Mouse (Mus musculus) heart, embryonic 14.5 days (tissue): ENCODE results near the gene Stk39. TPM values are rescaled to one million over a fixed set of nuclear protein-coding genes. Genes with fewer than 3 reads are reported as not detected.

Experiments
- ATAC-seq: fragments of 200-750 bp; cut with Nextera tagmentation; 2 replicates; pipeline ENCODE4 v1.8.0; 2017; ENCODE audit warnings: low read depth, moderate TSS enrichment; ENCODE audit not compliant: insufficient number of reproducible peaks, insufficient read depth, low FRiP score
- H3K27ac ChIP-seq, 2 experiments: fragments of 200-500 bp in 1 of 2; fragments of 300-500 bp in 1 of 2; sonication (generic) in 1 of 2; replicated peaks in 1 of 2; 2 replicates each; pipeline ENCODE4 v1.5.1; 2012 to 2014; ENCODE audit warnings: low read depth in 2 of 2, low read length in 2 of 2, control low read depth in 1 of 2, mild to moderate bottlenecking in 1 of 2, mixed read lengths in 1 of 2; ENCODE audit not compliant: control insufficient read depth in 1 of 2, insufficient read depth in 1 of 2
- H3K27me3 ChIP-seq: fragments of 300-500 bp; sonication (generic); 2 replicates; pipeline ENCODE4 v1.6.1; 2014; ENCODE audit warnings: mild to moderate bottlenecking, low read length, control low read depth; ENCODE audit not compliant: control insufficient read depth, insufficient read depth
- H3K36me3 ChIP-seq: fragments of 300-500 bp; sonication (generic); 2 replicates; pipeline ENCODE4 v1.6.1; 2014; ENCODE audit warnings: mild to moderate bottlenecking, control low read depth, low read length, mixed read lengths; ENCODE audit not compliant: control insufficient read depth, insufficient read depth
- H3K4me1 ChIP-seq, 2 experiments: fragments of 200-500 bp in 1 of 2; fragments of 300-500 bp in 1 of 2; sonication (generic) in 1 of 2; 2 replicates each; pipeline ENCODE4 v1.6.1; 2012 to 2014; ENCODE audit warnings: low read length in 2 of 2, control low read depth in 1 of 2, mixed read lengths in 1 of 2; ENCODE audit not compliant: control insufficient read depth in 2 of 2, insufficient read depth in 2 of 2
- H3K4me2 ChIP-seq: fragments of 300-500 bp; sonication (generic); 2 replicates; pipeline ENCODE4 v1.6.1; 2014; ENCODE audit warnings: mild to moderate bottlenecking, low read length
- H3K4me3 ChIP-seq, 2 experiments: fragments of 200-500 bp in 1 of 2; fragments of 300-500 bp in 1 of 2; sonication (generic) in 1 of 2; 2 replicates each; pipeline ENCODE4 v1.5.1; 2012 to 2014; ENCODE audit warnings: low read length in 2 of 2, mild to moderate bottlenecking in 2 of 2, control low read depth in 1 of 2, low read depth in 1 of 2, moderate library complexity in 1 of 2; ENCODE audit not compliant: control insufficient read depth in 1 of 2, insufficient read depth in 1 of 2
- H3K9ac ChIP-seq: fragments of 300-500 bp; sonication (generic); 2 replicates; pipeline ENCODE4 v1.6.1; 2014; ENCODE audit warnings: mild to moderate bottlenecking, low read length
- H3K9me3 ChIP-seq: fragments of 300-500 bp; sonication (generic); 2 replicates; pipeline ENCODE4 v1.6.1; 2016; ENCODE audit warnings: low read length, control low read depth; ENCODE audit not compliant: control insufficient read depth
- WGBS: fragments of 180-500 bp; shearing (Covaris S2); extraction: QIAGEN DNeasy Blood & Tissue Kit; methylation state at CpG from one replicate; pipeline ENCODE4 v1.1.7; 2014; 5-methylcytosine and 5-hydroxymethylcytosine counted together
- polyA plus RNA-seq: library from polyadenylated mRNA; unstranded; fragments of >200 nt; fragmentation: Nextera tagmentation; extraction: Ambion mirVana; gene quantifications from 2 replicates; pipeline ENCODE4 v1.2.1, GENCODE M21; 2014

The Stk39 gene
- polyA plus RNA-seq, 1 experiment from 2014 or later: 90.8 TPM

GRCm38 (mm10) chr2:68283021-68283548, 189.0 kb downstream of the Stk39 start:
- Histone ChIP-seq H3K4me3 (no peak overlapping the region), H3K9me3 (no peaks in the 10 kb centered on the region; the same call in 1 of the 2 replicates), H3K4me2 (no peak overlapping the region), H3K36me3 (peaks cover 45% of the 10 kb centered on the region), H3K9ac (no peak overlapping the region), H3K4me1 (no peaks in the 10 kb centered on the region; a peak in 1 of 4 replicates), H3K27ac (no peak overlapping the region), H3K27me3 (no peaks in the 10 kb centered on the region)
- no peak for ATAC-seq
- WGBS: 95% methylated on average over 6 of the region's 6 CpGs

GRCm38 (mm10) chr2:68281575-68281974, 190.5 kb downstream of the Stk39 start:
- Histone ChIP-seq H3K27ac (no peak overlapping the region), H3K4me3 (no peak overlapping the region), H3K4me1 (no peaks in the 10 kb centered on the region; a peak in 1 of 4 replicates), H3K4me2 (no peak overlapping the region), H3K9me3 (no peaks in the 10 kb centered on the region; the same call in 1 of the 2 replicates), H3K36me3 (peaks cover 36% of the 10 kb centered on the region), H3K9ac (no peak overlapping the region), H3K27me3 (no peaks in the 10 kb centered on the region)
- no peak for ATAC-seq
- 98% methylated on average over 3 of the region's 3 CpGs for WGBS

- Histone ChIP-seq H3K27me3 (no peaks in the 10 kb centered on the region), H3K36me3 (peaks cover 29% of the 10 kb centered on the region), H3K27ac (no peak overlapping the region), H3K9ac (no peak overlapping the region), H3K4me3 (no peak overlapping the region), H3K9me3 (no peaks in the 10 kb centered on the region), H3K4me2 (no peak overlapping the region), H3K4me1 (peaks cover 3 to 14% of the 10 kb centered on the region in 2 experiments; a peak in 1 of 4 replicates)
- ATAC-seq: no peak
- WGBS: 50% methylated on average over 4 of the region's 4 CpGs
Measured at GRCm38 (mm10) chr2:68271301-68271700, 200.8 kb downstream of the Stk39 start.

DNA sequence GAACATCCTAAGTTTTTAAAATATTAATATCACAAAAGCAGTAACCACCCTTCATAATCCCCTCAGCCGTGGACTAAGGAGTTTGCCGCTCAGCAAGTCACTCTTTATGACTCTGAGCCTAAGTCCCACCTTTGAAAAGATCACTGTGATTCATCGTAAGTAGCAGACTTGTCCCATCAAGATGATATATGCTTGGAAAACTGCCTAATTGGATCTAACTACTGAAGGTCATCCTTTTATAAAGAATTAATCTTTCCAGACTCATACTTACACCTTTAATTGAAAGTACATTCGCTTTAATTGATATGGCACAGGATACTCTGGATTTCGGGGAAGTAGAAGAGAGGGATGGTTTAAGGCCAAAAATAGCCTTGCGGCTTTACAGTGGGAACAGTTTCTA, 201.2 kb downstream of the Stk39 start:
- ATAC-seq: no peak
- no peak overlapping the region for H3K4me2 ChIP-seq
- no peak overlapping the region for H3K9ac ChIP-seq
- H3K27me3 ChIP-seq: no peaks in the 10 kb centered on the region
- WGBS: 76% methylated on average over 6 of the region's 6 CpGs
- H3K9me3 ChIP-seq: no peaks in the 10 kb centered on the region
- peaks cover 3 to 14% of the 10 kb centered on the region in 2 experiments; a peak in 1 of 4 replicates for H3K4me1 ChIP-seq
- H3K4me3 ChIP-seq: no peak overlapping the region
- H3K27ac ChIP-seq: no peak overlapping the region
- H3K36me3 ChIP-seq: peaks cover 32% of the 10 kb centered on the region

DNA sequence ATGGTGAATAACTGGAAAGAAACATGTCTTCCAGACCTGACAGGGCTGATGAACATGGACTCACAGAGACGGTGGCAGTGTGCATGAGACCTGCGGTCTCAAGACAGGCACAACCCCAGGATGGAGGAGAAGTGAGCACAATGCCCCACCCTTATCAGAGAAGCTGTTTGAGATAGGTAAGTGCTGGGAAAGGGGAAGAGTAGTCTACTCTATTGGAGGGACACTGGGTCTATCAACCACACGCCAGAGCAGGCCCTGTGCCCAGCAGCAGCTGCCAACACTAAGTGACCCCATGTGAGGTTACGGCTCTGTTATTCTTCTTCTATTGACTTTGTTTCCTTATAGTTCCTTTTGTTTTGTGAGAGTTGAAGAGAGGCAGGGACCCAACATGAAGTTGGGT, 202.4 kb downstream of the Stk39 start:
- no peak for ATAC-seq
- H3K36me3 ChIP-seq: peaks cover 38% of the 10 kb centered on the region
- no peak overlapping the region for H3K4me2 ChIP-seq
- H3K9ac ChIP-seq: no peak overlapping the region
- 75% methylated on average over 4 of the region's 4 CpGs for WGBS
- H3K4me3 ChIP-seq: no peak overlapping the region
- H3K4me1 ChIP-seq: peaks cover 3 to 14% of the 10 kb centered on the region in 2 experiments; a peak in 1 of 4 replicates
- H3K27me3 ChIP-seq: no peaks in the 10 kb centered on the region
- no peak overlapping the region for H3K27ac ChIP-seq
- H3K9me3 ChIP-seq: no peaks in the 10 kb centered on the region

DNA sequence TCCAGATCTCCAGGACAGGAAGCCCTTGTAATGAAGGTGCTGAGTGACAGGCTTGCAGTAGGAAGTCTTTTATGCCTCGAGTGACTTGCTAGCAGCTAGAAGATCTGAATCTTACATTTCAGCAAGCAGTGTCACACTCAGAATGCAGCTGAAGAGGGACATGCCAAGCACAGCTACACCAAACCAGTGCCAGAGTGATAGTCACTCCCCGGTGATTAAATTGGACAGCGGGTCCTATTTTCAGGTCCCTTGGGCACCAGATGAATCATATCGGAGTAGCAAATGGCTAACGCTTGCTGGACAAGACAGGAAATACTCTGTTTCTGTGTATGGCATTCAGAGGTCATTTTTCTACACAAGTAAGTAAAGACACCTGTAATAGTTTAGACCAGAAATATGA, 207.2 kb downstream of the Stk39 start:
- Histone ChIP-seq H3K4me3 (no peak overlapping the region), H3K27ac (no peak overlapping the region), H3K9ac (no peak overlapping the region), H3K9me3 (no peaks in the 10 kb centered on the region), H3K4me1 (0 out of 4 replicates have a peak, but pooled peaks cover 0 to 3% of the 10 kb centered on the region in 2 experiments), H3K36me3 (peaks cover 53% of the 10 kb centered on the region), H3K4me2 (no peak overlapping the region), H3K27me3 (no peaks in the 10 kb centered on the region)
- WGBS: 56% methylated on average over 5 of the region's 5 CpGs
- ATAC-seq: no peak

- no peak overlapping the region for H3K9ac ChIP-seq
- ATAC-seq: no peak
- H3K4me3 ChIP-seq: no peak overlapping the region
- no peak overlapping the region for H3K4me2 ChIP-seq
- 96% methylated on average over 2 of the region's 2 CpGs for WGBS
- H3K9me3 ChIP-seq: no peaks in the 10 kb centered on the region
- peaks cover 69% of the 10 kb centered on the region for H3K36me3 ChIP-seq
- no peaks in the 10 kb centered on the region for H3K4me1 ChIP-seq
- no peaks in the 10 kb centered on the region for H3K27me3 ChIP-seq
- H3K27ac ChIP-seq: no peak overlapping the region
Measured at GRCm38 (mm10) chr2:68260911-68261310, 211.2 kb downstream of the Stk39 start.

DNA sequence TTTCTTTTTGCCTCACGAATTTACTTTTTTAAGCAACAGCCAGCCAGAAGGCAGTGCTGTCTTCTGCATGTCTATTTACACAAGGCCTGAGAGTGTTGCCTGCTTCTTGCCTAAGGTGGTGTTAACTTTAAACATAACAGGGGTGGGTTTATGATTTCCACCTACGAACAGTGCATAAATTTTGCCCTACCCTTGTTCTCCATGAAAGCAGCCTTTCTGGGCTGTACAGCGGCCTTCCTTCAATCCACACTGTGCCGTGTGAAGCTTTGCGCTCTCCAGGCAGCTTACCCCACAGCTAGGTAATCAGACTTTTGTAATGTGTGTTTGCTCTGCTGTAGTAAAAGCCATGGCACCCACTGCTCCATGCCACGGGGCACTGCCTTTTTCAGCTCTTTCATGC, 214.5 kb downstream of the Stk39 start:
- Histone ChIP-seq H3K27ac (no peak overlapping the region), H3K9me3 (no peaks in the 10 kb centered on the region), H3K27me3 (no peaks in the 10 kb centered on the region), H3K9ac (no peak overlapping the region), H3K4me3 (no peak overlapping the region), H3K4me2 (no peak overlapping the region), H3K4me1 (no peaks in the 10 kb centered on the region), H3K36me3 (peaks cover 52% of the 10 kb centered on the region)
- WGBS: 87% methylated on average over 6 of the region's 6 CpGs
- no peak for ATAC-seq
